Mouse (Mus musculus): Measurements from ENCODE around the gene Plekhm3. TPM values are rescaled to one million over a fixed set of nuclear protein-coding genes. Genes with fewer than 3 reads are reported as not detected.

Plekhm3 gene
- polyA plus RNA-seq, 1 experiment from 2014 or later: 9.4 TPM

DNA sequence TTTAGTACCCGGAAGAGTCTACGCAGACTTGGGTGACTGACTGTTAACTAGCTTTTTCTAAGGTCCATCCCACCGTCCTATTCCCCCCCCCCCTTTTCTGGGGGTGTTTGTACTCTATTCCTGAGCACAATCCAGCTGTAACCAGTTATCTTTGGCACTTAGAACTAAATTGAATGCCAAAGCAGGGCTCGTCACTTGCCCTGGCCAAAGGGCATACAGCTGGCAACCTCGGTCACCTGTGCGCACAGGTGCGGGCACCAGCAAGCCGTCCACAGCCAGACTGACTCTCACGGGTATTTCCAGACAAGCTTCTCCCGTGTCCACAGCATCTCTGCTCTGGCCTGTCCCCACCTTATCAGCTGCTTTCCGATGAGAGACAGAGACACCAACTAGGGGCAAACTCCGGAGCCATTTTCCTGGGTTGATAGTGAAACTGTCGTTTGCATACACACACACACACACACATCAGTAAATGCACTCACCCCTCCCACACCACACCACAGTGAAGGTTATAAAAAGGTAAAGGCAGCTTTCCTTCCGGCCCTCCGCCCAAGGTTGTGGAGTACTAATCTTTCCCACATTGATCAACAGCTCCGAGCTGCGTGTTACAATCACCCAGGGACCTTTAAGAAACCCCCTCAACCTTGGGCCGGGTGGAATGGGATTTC lies 213.7 kb downstream of the Plekhm3 start:
- peaks cover 11% of the 10 kb centered on the region for H3K4me1 ChIP-seq (ENCODE audit: control insufficient read depth, insufficient read depth, low read depth, low read length)
- ATAC-seq: no peak
- H3K27me3 ChIP-seq (replicated peaks; ENCODE audit: control insufficient read depth, insufficient read depth, low read length): peaks cover 7% of the 10 kb centered on the region
- no peaks in the 10 kb centered on the region for H3K36me3 ChIP-seq (ENCODE audit: control insufficient read depth, insufficient read depth, low read length)
- no peak overlapping the region for H3K4me2 ChIP-seq (ENCODE audit: low read length)
- no peak overlapping the region for H3K4me3 ChIP-seq (ENCODE audit: low read length)
- H3K9ac ChIP-seq (ENCODE audit: low read depth, low read length): no peak overlapping the region
- no peaks in the 10 kb centered on the region for H3K9me3 ChIP-seq (ENCODE audit: control insufficient read depth, low read length)
- WGBS: 91% methylated on average over 18 of the region's 18 CpGs
- no peak overlapping the region for H3K27ac ChIP-seq (ENCODE audit: low read depth, low read length)

- Histone ChIP-seq H3K27me3 (replicated peaks; ENCODE audit: control insufficient read depth, insufficient read depth, low read length) (peaks cover 34% of the 10 kb centered on the region), H3K4me1 (ENCODE audit: control insufficient read depth, insufficient read depth, low read depth, low read length) (peaks cover 34% of the 10 kb centered on the region), H3K9ac (ENCODE audit: low read depth, low read length) (peak overlapping the region; percentile 27; the same call in 1 of the 2 replicates), H3K36me3 (ENCODE audit: control insufficient read depth, insufficient read depth, low read length) (no peaks in the 10 kb centered on the region), H3K4me2 (ENCODE audit: low read length) (peak overlapping the region; percentile 97), H3K27ac (ENCODE audit: low read depth, low read length) (no peak overlapping the region), H3K4me3 (ENCODE audit: low read length) (peak overlapping the region; percentile 66), H3K9me3 (ENCODE audit: control insufficient read depth, low read length) (no peaks in the 10 kb centered on the region)
- 0% methylated on average over 14 of the region's 14 CpGs for WGBS
- ATAC-seq: no peak
These were observed 218.0 kb downstream of the Plekhm3 start for GRCm38 (mm10) chr1:64738661-64739082.

GRCm38 (mm10) chr1:64738180-64738555 lies 218.5 kb downstream of the Plekhm3 start:
- no peaks in the 10 kb centered on the region for H3K9me3 ChIP-seq (ENCODE audit: control insufficient read depth, low read length)
- peak overlapping the region; percentile 62 for H3K9ac ChIP-seq (ENCODE audit: low read depth, low read length)
- H3K36me3 ChIP-seq (ENCODE audit: control insufficient read depth, insufficient read depth, low read length): no peaks in the 10 kb centered on the region
- peaks cover 34% of the 10 kb centered on the region for H3K4me1 ChIP-seq (ENCODE audit: control insufficient read depth, insufficient read depth, low read depth, low read length)
- 0% methylated on average over 11 of the region's 11 CpGs for WGBS
- H3K27me3 ChIP-seq (replicated peaks; ENCODE audit: control insufficient read depth, insufficient read depth, low read length): peaks cover 36% of the 10 kb centered on the region
- ATAC-seq: no peak
- peak overlapping the region; percentile 66 for H3K4me3 ChIP-seq (ENCODE audit: low read length)
- H3K27ac ChIP-seq (ENCODE audit: low read depth, low read length): no peak overlapping the region
- H3K4me2 ChIP-seq (ENCODE audit: low read length): peak overlapping the region; percentile 97

- Histone ChIP-seq H3K9me3 (ENCODE audit: control insufficient read depth, low read length) (no peaks in the 10 kb centered on the region), H3K36me3 (ENCODE audit: control insufficient read depth, insufficient read depth, low read length) (no peaks in the 10 kb centered on the region), H3K4me2 (ENCODE audit: low read length) (peak within 1 kb of the TSS; percentile 97), H3K9ac (ENCODE audit: low read depth, low read length) (peak within 1 kb of the TSS; percentile 62), H3K27me3 (replicated peaks; ENCODE audit: control insufficient read depth, insufficient read depth, low read length) (peaks cover 41% of the 10 kb centered on the region), H3K27ac (ENCODE audit: low read depth, low read length) (no peak within 1 kb of the TSS), H3K4me3 (ENCODE audit: low read length) (peak within 1 kb of the TSS; percentile 66), H3K4me1 (ENCODE audit: control insufficient read depth, insufficient read depth, low read depth, low read length) (peaks cover 34% of the 10 kb centered on the region)
- 0% methylated on average over 38 of the region's 73 CpGs for WGBS
- ATAC-seq: peak; percentile 93
These were observed 219.0 kb downstream of the Plekhm3 start, which contains the start of gene Fzd5 for GRCm38 (mm10) chr1:64737502-64738179. Gene Fzd5, minus strand, starts transcription at chr1:64737751.

DNA sequence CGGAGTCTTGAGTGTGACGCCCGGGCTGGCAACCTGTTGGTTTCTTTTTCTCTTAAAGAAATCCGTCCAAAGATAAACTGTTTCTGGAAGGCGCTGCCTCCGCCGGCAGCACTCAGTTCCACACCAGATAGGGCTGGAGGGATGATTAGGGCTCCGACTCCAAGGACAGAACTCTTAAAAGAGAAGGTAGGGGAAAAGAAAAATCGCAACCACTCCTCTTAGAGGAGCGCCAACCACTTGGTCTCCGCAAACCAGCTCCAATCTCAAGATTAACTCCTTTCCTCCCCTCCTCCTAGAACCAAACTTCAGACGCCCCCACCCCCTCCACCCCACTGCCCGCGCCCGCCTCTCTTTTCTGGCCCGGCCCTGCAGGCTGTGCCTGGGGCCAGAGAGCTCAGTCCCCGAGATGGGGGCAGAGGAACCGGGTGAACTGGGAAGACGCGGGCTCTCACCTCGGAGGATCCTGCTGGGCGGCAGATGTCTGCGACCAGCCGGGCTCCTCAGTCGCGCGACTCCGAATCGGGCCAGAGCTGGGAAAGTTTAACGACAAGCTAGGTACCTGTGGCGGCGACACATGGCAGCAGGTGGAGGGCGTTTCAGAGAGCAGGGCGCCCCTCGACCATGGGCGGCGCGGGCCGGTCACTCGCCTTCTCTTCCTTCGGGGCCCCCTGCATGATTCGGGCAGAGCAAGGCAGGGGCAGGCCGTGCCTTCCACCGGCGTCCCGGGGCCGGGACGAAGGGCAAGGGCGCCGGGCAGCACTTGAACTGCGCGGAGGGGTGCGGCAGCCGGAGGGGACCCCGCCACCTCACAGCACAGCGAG lies 219.7 kb downstream of the Plekhm3 start:
- H3K27me3 ChIP-seq (replicated peaks; ENCODE audit: control insufficient read depth, insufficient read depth, low read length): peaks cover 42% of the 10 kb centered on the region
- no peaks in the 10 kb centered on the region for H3K36me3 ChIP-seq (ENCODE audit: control insufficient read depth, insufficient read depth, low read length)
- H3K9me3 ChIP-seq (ENCODE audit: control insufficient read depth, low read length): no peaks in the 10 kb centered on the region
- H3K4me1 ChIP-seq (ENCODE audit: control insufficient read depth, insufficient read depth, low read depth, low read length): peaks cover 34% of the 10 kb centered on the region
- ATAC-seq: peak; percentile 9
- peak overlapping the region; percentile 66 for H3K4me3 ChIP-seq (ENCODE audit: low read length)
- peak overlapping the region; percentile 62 for H3K9ac ChIP-seq (ENCODE audit: low read depth, low read length)
- WGBS: 0% methylated on average over 51 of the region's 56 CpGs
- H3K27ac ChIP-seq (ENCODE audit: low read depth, low read length): no peak overlapping the region
- peak overlapping the region; percentile 97 for H3K4me2 ChIP-seq (ENCODE audit: low read length)

Other genes with a start within 250 kb of the Plekhm3 start
- gene Fzd5, start 219.1 kb downstream of the Plekhm3 start, polyA plus RNA-seq (2015; fragmentation: Nextera tagmentation; extraction: Ambion mirVana): 0.21 and 0.27 TPM in 2 replicates
- gene Akr1cl, start 75.9 kb upstream of the Plekhm3 start, polyA plus RNA-seq (2015; fragmentation: Nextera tagmentation; extraction: Ambion mirVana): not detected in 2 replicates
- gene Cryge, start 94.3 kb upstream of the Plekhm3 start, polyA plus RNA-seq (2015; fragmentation: Nextera tagmentation; extraction: Ambion mirVana): not detected in 2 replicates
- not detected in 2 replicates for gene Crygd, start 106.6 kb upstream of the Plekhm3 start, polyA plus RNA-seq (2015; fragmentation: Nextera tagmentation; extraction: Ambion mirVana)
- gene Crygc, start 116.9 kb upstream of the Plekhm3 start, polyA plus RNA-seq (2015; fragmentation: Nextera tagmentation; extraction: Ambion mirVana): not detected in 2 replicates
- gene Crygb, start 125.5 kb upstream of the Plekhm3 start, polyA plus RNA-seq (2015; fragmentation: Nextera tagmentation; extraction: Ambion mirVana): 0.26 and 0.41 TPM in 2 replicates
- gene Cryga, start 146.5 kb upstream of the Plekhm3 start, polyA plus RNA-seq (2015; fragmentation: Nextera tagmentation; extraction: Ambion mirVana): 0.34 and 0.68 TPM in 2 replicates
- gene Gm28845, start 162.7 kb upstream of the Plekhm3 start, polyA plus RNA-seq (2015; fragmentation: Nextera tagmentation; extraction: Ambion mirVana): 0.27 and 0.99 TPM in 2 replicates
- 2.4 and 4.0 TPM in 2 replicates for gene D630023F18Rik, start 166.4 kb upstream of the Plekhm3 start, polyA plus RNA-seq (2015; fragmentation: Nextera tagmentation; extraction: Ambion mirVana)
- gene Idh1, start 229.7 kb upstream of the Plekhm3 start, polyA plus RNA-seq (2015; fragmentation: Nextera tagmentation; extraction: Ambion mirVana): 484 and 497 TPM in 2 replicates
- gene Pikfyve, start 229.9 kb upstream of the Plekhm3 start, polyA plus RNA-seq (2015; fragmentation: Nextera tagmentation; extraction: Ambion mirVana): 9.5 and 10.4 TPM in 2 replicates

Data from hindbrain, embryonic 16.5 days (tissue).